Mouse (Mus musculus) E14TG2a.4 (cell line): ENCODE results near the gene Abi3.

ENCODE experiments used
- CTCF ChIP-seq: conservative IDR thresholded peaks from 2 replicates; pipeline ENCODE4 v1.5.1; 2014; ENCODE audit warnings: low read length
- NANOG ChIP-seq: IDR thresholded peaks from 2 replicates; pipeline ENCODE4 v1.6.1; 2014; ENCODE audit warnings: borderline replicate concordance, low read length, mixed read lengths

DNA sequence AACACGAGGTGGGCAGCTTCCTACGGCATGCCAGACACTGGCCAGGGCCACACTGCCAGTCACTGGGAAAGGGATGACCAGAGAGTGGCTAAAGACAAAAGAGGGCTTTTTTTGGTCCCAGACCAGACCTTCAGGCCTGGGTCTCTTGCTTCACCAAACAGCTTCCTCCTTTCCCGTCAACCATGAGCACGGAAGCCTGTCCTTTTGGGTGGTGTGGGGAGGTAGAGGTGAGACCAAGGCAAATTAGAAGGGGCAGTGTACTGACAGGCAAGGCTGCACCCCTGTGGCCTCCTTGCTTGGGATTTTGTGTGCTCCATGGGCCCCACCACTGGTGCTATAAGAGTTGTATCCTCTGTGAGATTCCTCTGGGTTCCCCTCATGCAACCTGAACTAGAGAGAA, 3.7 kb downstream of the Abi3 start:
- TF ChIP-seq CTCF (no peak), NANOG (no peak)
